Mouse (Mus musculus): ENCODE results near the gene Large1.
"Not testable (repeated sequence)": the region's sequence is repeated elsewhere in the genome, so short reads cannot be mapped to it uniquely, and the experiment has no call there.

Gene Large1

DNA sequence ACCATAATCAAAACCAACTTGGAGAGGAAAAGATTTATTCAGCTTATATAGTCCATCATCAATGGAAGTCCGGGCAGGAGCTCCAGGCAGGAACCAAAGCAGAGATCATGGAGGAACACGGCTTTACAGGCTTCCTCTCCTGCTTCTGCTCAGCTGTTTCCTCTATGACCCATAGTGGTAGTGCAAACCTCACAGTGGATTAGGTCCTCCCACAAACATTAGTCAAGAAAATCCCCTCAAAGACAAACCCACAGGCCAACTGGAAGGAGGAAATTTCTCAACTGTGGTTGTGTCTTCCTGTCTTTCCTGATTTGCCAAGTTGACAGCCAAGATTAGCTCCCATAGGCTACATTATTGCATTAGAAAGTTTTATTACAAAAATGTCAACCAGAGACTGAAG is 59.7 kb downstream of the Large1 start:
- DNase-seq, result no peak

DNA sequence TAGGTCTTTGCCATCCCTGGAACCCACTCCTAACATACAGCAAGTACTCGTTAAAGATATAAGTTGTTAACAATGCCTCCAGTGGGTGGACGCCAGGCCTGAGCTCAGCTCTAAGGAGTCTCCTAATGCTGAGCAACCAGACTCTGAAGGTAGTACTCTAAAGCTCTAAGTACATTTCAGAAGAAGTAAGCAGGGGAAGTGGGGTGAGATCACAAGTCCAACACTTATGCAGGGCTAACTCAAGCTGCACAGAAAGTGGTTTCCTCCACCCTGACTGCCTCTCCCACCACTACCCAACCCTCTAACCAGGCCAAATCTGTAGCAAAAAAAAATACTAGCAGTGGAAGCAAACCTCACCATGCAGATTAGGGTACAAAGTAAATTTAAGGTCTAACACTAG is 61.7 kb downstream of the Large1 start:
- no peak for DNase-seq

DNA sequence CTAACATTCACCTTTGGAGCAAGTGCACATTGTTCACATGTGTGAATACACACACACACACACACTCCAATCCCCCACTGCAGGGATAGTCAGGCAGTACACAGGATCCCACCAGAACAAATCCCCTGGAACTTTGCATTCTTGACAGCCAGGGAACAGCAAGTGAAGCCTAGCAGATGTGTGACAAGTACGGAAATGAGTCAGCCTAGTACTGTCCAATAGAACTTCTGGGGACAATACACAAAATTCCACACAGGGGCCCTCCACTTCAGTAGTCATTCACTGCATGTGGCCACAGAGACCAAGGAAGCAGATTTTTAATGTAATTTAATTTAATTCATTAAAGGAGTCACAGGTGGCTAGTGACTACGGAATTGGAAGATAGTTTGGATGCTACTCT is 62.7 kb downstream of the Large1 start:
- DNase-seq, result no peak

DNA sequence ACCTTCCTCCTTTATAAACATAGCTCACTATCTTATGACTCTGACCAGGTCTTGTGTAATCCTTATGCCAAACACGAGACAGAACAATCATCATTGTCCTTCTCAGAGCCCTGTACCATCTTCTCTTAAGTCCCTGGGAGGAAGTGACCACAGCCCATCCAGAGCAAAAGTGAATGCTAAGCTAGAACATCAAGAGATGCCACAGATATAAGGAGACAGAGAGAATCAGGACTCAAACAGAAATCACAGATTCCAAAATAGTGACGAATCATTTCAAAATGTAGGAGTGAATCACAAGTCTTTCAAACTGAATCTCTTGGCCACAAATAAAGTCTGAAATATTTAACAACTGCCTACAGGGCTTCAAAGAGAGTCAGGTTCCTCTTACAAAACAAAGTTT is 63.5 kb downstream of the Large1 start:
- no peak for DNase-seq

DNA sequence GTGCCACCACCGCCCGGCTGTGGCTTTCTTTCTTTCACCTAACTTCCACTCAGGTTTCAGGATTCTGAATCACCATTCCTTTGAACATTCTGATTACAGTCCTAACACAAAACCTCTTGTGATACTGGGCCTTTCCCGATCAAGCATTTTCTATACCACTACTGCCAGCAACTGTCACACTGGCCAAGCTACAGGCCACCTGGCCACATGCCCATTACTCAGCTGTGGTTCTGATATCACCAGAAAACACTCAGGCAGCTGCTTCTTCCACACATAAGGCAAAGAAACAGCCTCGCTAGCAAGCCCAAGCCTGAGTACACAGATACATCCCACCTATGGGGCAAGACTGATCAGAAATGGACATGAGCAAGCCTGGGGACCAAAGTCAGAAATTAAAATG is 71.3 kb downstream of the Large1 start:
- no peak for DNase-seq

DNA sequence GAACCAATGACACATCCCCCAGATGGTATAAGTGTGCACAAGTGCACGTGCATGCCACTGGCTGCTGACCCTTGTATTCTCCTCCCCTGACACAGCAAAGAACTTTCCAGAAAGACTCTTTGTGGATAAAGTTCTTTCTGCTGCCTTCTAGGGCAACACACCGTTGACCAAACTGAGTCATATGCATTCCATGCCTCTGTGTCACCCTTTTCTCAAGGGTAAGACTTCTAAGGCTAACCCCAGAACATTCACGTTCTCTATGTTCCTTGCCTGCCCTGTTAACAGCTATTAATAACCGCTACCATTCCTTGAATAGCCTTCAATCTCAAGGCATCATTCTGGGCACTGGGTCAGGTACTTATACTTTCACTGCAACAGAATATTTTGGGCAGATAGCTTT is 77.3 kb downstream of the Large1 start:
- DNase-seq, result no peak

DNA sequence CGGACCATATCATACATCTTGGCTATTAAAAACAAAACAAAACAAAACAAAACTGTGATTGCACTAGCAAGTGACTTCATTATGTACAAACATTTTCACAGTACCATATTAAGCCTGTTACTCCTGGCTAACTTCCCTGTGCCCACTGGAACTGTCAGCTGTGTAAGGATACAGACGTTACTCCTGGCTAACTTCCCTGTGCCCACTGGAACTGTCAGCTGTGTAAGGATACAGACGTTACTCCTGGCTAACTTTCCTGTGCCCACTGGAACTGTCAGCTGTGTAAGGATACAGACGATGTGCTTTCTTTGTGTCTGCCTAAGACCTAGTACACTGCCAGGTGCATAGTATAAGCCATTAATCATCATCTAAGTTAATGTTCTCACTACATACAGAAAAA is 77.9 kb downstream of the Large1 start:
- not testable (repeated sequence) for DNase-seq

DNA sequence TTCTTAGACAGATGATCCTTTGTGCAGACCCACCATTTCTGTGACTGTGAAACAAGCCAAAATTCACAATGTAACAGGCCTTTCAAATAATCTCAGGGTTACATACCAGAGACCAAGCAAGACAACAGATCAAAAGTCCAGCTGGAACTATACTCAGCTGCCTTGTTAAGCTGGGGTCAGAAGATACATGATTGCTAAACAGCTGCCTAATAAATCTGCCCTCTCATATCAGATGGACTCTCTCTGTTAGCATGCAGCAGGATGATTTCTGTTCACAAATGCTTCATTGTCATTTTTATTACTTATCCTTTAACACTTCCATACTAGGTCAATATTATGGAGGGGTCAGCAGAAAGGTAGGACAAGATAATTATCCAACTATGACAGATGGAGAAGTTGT is 80.2 kb downstream of the Large1 start:
- DNase-seq, result no peak

DNA sequence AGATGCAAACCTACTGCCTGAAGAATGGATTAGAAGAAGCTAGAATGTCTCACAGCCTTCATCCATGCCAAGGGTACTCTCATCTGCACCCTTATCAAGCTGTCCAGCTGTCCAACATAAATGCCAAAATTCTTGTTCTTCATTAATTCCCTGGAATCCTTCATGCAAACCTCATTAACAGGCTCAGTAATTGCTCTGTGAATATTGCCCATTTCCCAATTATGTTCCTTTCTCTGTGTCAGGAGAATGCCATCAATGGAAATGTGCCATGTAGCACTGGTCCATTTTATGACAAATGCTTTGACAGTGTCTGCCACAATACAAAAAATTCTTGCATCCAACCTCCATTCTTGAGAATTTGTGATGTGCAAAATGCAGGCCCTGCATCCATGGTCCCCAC is 82.3 kb downstream of the Large1 start:
- no peak for DNase-seq

DNA sequence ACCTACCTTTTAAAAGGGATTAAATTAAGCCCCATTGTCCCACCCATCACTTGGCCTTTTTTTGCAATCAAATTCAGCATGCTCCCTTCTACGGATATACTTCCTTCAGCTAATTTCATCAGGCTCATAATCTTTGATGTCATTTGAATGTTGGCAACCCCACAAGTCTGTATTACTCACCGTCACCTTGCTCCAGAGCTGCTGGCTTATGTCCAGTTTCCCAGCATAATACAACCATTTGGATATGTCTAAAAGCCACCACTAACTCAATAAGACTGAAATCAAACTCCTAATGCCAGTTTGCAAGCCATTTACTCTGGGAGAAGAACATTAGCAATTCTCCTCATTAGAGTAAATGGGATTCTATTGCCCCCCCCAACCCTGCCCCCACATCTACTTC is 95.4 kb downstream of the Large1 start:
- no peak for DNase-seq

DNA sequence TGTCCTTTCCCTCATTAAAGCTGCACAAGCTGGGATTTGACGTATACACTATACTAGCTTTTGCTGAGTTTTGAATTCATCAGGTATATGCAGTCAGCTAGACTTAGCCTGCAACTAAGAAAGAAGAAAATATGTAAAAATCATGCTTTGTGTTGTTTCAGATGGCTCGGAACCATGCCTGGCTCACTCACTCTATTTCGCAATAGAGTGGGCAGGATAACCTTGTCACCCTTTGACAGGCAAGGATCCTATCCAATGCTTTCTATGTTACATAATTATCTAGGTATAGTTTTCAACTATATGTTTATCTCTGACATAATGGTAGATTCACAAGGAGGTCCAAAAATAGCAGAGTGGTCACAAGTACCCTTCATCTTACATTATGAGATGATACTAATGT is 109.2 kb downstream of the Large1 start:
- no peak for DNase-seq

DNA sequence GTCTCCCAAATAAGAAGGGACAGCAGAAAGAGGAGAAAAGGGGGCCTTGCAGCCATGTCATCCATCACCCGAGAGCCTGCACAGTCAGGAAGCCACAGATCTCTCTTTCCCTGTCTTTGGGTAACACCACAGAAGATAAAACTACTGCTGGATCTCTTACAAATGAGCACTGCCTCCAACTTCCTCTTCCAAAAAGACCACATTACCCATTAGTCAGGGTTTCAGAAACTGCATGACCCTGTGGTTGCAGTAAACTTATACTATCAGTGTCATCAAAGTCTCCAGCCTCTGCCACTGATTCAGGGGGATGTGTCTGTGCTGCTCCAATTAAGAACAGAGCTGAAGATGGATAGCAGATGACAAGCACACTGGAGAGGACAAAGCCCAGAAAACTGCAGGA is 111.3 kb downstream of the Large1 start:
- no peak for DNase-seq

DNA sequence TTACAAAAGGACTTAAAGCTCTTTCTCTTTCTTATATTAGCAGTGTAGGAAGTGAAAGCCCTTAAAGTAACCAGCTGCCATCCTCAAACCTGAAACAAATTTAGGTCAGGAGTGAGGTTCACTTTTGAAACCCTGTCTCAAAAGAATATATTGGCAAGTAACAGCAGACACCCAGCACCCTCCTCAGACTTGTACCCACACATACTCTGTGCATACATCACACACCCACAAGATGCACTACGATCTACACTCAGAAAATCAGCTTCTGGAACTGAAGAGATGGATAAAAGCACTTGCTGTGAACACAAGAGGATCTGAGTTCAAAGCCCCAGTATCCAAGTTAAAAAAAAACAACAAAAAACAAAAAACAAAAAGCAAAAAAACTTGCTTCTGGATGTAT is 119.1 kb downstream of the Large1 start:
- no peak for DNase-seq

DNA sequence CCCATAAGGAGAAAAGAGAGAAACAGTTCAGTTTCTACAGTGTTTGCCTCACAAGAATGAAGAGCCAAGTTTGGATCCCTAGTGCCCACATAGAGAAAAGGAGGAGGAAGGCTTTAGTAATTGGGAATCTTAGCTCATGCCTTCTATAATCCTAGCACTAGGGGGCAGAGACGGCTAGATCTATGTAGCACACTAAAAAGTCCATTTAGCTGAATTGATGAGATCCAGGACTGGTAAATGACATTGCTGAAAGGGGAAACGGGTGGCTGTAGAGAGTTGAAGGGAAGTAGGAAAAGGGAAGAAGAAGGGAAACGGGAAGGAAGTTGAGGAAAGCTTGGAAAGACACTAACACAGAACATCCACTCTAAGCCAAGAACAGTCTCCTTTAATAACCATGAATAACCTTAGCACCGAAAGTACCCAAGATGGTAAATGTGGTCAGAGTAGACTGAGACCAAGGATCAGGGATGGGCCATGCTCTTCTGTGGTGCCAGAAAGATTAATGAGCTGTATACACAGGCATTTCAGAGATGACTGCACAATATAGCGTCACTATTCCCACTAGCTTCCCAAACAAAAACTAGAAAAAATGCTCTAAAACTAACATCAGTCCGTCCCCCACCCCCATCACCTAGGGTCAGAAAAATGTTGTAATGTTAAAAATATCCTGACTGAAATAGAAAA is 119.8 kb downstream of the Large1 start:
- DNase-seq, result peak; percentile 12

DNA sequence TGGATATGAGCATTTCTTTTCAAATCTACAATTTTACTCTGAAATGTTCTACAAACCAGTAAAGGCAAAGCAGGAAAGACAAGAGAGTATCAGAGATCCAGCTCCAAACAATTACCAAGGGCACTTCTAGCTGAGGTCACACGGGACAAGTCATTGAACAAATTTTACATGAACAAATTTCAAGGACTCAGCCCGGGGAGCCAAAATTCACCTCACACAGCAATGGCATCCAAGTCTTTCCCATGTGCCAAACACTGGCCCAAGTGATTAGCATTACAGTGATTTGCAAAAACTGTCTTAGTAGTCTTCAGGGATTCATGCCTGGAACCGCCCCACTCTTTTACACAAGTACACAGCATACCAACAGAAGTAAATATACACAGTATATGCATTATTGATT is 126.5 kb downstream of the Large1 start:
- no peak for DNase-seq

DNA sequence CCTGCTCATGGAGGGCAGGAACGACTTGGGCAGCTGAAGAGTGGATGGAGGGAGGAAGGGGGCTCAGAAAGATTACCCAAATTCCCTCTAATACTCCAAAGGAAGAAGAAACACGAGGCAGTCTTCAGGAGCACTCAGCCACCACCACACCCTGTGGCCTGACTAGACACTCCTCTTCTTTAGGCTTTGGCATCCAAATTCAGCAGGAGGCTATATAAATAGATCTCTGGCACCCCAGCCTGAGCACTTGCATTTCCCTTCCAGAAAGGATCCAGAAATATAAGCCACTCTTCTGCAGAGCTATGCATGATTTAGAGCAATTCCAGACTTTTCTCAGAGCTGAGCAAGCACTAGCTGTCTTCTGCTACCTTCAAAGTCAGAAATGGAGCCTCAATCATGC is 127.7 kb downstream of the Large1 start:
- DNase-seq, result no peak

DNA sequence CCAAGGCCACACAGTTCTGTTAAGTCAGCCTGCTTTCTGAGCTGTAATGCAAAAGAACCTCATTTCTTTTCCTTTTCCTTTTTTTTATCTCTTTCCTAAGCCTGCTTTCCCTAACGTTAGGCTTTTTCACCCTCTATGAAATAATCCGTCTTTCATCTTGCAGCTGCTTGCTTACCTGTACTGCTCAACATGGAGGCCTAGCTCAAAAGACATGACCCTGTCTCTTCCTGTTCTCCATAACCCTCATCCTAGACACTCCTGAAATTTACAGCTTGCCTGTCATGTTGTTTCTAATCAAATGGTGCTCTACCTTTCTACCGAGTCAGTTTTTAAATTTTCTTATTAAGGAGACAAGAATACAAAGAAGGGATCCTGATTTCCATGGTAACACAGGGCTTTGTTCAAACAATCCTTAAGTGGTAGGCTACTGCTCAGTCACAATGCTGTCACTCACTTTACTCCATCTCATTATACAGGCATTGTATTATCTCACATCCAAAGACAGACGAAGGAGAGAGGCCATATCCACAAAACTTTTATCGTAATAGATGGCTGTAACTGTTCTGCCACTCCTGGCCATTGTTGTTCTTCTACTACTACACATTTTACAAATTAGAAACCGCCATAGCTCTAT is 134.0 kb downstream of the Large1 start:
- DNase-seq, result no peak

DNA sequence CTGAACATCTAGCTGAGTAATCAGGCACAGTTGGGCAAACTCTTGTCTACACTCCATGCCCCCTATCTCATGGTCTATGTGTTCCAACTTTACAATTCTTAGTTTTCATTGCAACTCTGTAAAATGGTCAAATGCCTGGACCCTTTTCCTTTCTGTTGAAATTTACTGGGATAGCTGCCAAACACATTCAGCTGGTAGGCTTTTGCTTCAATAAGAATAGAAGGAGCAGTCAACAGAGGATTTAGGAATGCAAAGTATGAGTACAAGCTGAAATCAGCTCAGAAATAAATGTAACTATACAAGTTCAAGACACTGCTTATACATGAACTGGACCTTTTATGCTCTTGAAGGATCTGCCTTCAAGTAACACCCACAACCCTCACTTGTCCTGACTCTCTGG is 146.5 kb downstream of the Large1 start:
- DNase-seq, result no peak

DNA sequence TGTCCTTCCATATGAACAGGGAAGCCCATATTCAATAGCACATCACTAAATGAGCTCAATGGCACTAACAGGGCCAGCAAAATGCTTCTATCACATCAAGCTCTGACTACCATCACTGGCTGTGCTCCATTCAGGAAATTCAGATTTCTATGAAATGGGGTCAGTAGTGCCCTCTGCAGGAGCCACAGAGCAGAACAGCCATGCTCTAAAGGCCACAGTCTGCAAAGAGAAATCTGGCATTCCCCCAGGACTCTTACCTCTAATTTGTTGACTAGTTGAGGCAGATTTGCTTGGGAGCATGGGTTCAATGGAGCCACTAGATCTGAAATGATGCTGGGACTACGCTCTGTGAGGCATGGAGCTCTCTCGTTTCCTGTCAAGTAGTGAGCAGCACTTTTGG is 151.5 kb downstream of the Large1 start:
- DNase-seq, result no peak

DNA sequence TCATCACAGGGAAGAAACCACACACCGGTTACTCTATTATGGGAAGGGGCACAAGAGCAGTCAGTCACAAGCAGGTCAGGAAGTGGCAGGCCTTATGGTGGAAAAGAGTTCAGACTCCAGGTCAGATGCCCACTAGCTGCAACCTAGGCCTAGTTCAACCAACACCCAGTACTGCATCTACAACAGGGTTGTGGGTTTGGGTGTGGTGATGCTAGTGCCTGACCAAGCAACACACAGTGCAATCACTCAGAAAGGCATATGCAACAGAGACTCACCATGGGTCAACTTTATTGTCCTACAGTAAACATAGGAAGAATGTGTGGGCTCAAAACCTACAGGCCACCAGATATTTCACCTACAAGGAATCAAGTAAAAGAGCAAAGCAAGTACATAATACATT is 155.6 kb downstream of the Large1 start:
- no peak for DNase-seq

DNA sequence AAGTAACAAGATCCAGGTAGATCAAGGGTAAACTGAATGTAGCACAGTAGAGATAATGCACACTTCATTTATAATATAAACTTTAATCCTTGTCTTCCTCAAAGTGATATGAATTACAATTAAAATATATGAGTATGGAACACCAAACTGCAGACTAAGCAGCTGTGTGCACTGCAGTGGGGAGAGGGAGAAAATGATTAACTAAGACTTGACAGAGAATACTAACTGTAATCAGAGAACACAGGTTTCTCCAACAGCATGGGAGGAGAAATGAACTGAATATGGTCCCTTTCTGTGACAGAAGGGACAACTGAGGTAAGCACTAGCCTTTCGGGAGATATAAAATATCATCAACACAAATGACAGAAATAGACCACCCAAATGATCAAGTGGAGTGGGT is 164.7 kb downstream of the Large1 start:
- DNase-seq, result no peak

DNA sequence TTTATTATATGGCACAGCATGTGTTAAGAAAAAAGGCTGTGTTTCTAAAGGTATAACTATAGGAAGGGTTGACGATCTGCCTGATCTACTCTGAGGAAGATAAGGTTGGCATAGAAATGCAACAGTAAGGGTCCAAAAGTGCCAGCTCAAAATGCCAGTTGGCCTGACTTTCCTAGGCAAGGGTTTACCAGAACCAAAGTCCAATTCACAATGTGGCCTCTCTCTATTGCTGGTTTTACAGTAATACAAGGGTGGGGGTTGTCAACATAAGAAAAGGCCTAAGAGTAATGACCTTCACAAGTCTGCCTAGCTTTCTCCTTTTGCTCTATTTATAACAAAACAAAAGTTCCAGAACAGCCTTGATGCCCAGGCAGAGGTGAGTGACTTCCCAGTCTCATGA is 166.0 kb downstream of the Large1 start:
- DNase-seq, result no peak

DNA sequence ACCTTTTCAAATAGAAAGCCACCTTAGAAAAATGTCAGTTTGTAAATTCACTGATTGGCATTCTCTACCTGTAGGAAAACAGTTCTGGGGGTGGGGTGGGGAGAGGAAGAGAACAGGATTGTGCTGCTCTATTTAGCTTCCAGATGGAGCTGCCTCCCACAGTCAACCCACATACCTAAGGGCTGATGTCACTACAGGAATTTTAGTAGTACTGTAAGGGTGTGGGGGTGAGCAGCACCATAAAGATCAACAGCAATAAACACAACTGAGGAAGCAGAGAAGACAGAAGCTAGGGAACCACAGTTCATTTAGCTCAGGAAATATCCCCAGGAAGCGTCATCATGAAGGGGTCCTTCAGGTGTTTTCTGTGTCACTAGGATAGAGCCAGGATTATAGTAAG is 174.9 kb downstream of the Large1 start:
- no peak for DNase-seq

DNA sequence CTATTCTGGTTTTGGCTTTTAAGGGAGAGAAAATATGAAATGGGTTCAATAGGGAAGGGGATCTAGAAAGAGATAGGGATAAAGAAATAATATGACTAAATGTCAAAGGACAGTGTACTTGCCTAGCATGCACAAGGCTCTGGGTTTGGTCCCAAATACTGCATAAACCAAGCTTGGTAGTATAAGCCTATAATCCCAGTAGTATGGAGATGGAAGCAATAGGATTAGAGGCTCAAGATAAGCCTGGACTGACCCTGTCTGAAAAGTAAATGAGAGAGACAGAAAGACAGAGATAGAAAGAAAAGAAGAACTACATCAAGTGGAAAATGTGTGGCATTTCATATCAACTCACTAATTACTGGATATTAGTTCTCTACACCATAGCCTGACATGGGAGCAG is 180.7 kb downstream of the Large1 start:
- DNase-seq, result no peak

DNA sequence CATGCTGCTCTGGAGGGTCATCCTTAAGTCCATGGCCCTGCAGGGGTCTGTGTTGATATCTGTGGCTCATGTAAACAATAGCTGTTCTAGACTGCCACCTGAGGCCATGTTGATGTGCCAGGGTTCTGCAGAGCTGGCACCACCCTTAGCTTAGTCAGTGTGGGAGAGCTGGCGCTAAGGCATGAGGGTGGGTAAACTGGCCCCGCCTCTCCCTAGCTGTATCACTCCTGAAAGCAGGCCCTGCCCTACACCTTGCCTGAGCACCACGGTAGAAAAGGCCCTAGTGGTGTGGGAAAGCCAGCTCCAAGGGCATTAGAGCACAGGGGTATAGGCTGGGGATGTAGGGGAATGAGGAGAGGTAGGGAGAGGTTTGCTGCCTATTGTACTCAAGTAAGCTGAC is 191.3 kb downstream of the Large1 start:
- peak; percentile 6 for DNase-seq

Data from right cerebral cortex, postnatal 14 days (tissue).